Mouse (Mus musculus): ENCODE results near the gene Hdac7. TPM values are rescaled to one million over a fixed set of nuclear protein-coding genes. Genes with fewer than 3 reads are reported as not detected.

The Hdac7 gene
- polyA plus RNA-seq, 1 experiment from 2014 or later: 20.4 TPM

GRCm38 (mm10) chr15:97786412-97787112 is 57.7 kb downstream of the Hdac7 start:
- ATAC-seq (replicated peaks; ENCODE audit: insufficient number of reproducible peaks, insufficient read depth, low FRiP score, low read depth): no peak
- Histone ChIP-seq H3K9me3 (replicated peaks) (no peaks in the 10 kb centered on the region), H3K27me3 (no peaks in the 10 kb centered on the region), H3K27ac (no peak overlapping the region), H3K36me3 (peaks cover 7% of the 10 kb centered on the region; the same call in 1 of the 2 replicates), H3K4me3 (no peak overlapping the region), H3K4me2 (no peak overlapping the region), H3K9ac (no peak overlapping the region), H3K4me1 (replicated peaks) (peaks cover 53% of the 10 kb centered on the region)
- WGBS: 73% methylated on average over 10 of the region's 10 CpGs

- ATAC-seq (replicated peaks; ENCODE audit: insufficient number of reproducible peaks, insufficient read depth, low FRiP score, low read depth): peak; percentile 12; the same call in 1 of the 2 replicates
- Histone ChIP-seq H3K9ac (no peak overlapping the region), H3K4me1 (replicated peaks) (peaks cover 56% of the 10 kb centered on the region), H3K9me3 (replicated peaks) (no peaks in the 10 kb centered on the region), H3K36me3 (peaks cover under 1% of the 10 kb centered on the region; the same call in 1 of the 2 replicates), H3K4me3 (no peak overlapping the region), H3K27ac (0 out of 2 replicates have a peak overlapping the region, but pooled peaks have one; percentile 16), H3K27me3 (no peaks in the 10 kb centered on the region), H3K4me2 (peak overlapping the region; percentile 23; the same call in 1 of the 2 replicates)
- 63% methylated on average over 9 of the region's 9 CpGs for WGBS
Observed at GRCm38 (mm10) chr15:97785731-97786411, 58.4 kb downstream of the Hdac7 start.

- H3K4me3 ChIP-seq: peak overlapping the region; percentile 88
- H3K4me2 ChIP-seq: peak overlapping the region; percentile 93
- H3K27ac ChIP-seq: peak overlapping the region; percentile 69
- ATAC-seq (replicated peaks; ENCODE audit: insufficient number of reproducible peaks, insufficient read depth, low FRiP score, low read depth): peak; percentile 49
- peaks cover 54% of the 10 kb centered on the region for H3K4me1 ChIP-seq (replicated peaks)
- no peaks in the 10 kb centered on the region for H3K36me3 ChIP-seq
- no peaks in the 10 kb centered on the region for H3K27me3 ChIP-seq
- no peaks in the 10 kb centered on the region for H3K9me3 ChIP-seq (replicated peaks)
- H3K9ac ChIP-seq: peak overlapping the region; percentile 93
- 7% methylated on average over 45 of the region's 45 CpGs for WGBS
Observed at GRCm38 (mm10) chr15:97784561-97785161, 59.6 kb downstream of the Hdac7 start.

GRCm38 (mm10) chr15:97784092-97784559 is 60.2 kb downstream of the Hdac7 start:
- ATAC-seq (replicated peaks; ENCODE audit: insufficient number of reproducible peaks, insufficient read depth, low FRiP score, low read depth): peak; percentile 80
- H3K4me1 ChIP-seq (replicated peaks): peaks cover 54% of the 10 kb centered on the region

GRCm38 (mm10) chr15:97782749-97783105 is 61.6 kb downstream of the Hdac7 start:
- H3K36me3 ChIP-seq: no peaks in the 10 kb centered on the region
- ATAC-seq (replicated peaks; ENCODE audit: insufficient number of reproducible peaks, insufficient read depth, low FRiP score, low read depth): peak; percentile 29; the same call in 1 of the 2 replicates
- WGBS: 3% methylated on average over 9 of the region's 9 CpGs
- H3K27ac ChIP-seq: peak overlapping the region; percentile 58
- H3K4me2 ChIP-seq: peak overlapping the region; percentile 54
- peak overlapping the region; percentile 30 for H3K4me3 ChIP-seq
- no peaks in the 10 kb centered on the region for H3K27me3 ChIP-seq
- no peaks in the 10 kb centered on the region for H3K9me3 ChIP-seq (replicated peaks)
- H3K4me1 ChIP-seq (replicated peaks): peaks cover 51% of the 10 kb centered on the region
- peak overlapping the region; percentile 4; the same call in 1 of the 2 replicates for H3K9ac ChIP-seq

More at GRCm38 (mm10) chr15:97784092-97784559, 60.2 kb downstream of the Hdac7 start:
- 3% methylated on average over 35 of the region's 39 CpGs for WGBS
- Histone ChIP-seq H3K27me3 (no peaks in the 10 kb centered on the region), H3K9ac (peak overlapping the region; percentile 93), H3K4me3 (peak overlapping the region; percentile 88), H3K27ac (peak overlapping the region; percentile 69), H3K9me3 (replicated peaks) (no peaks in the 10 kb centered on the region), H3K36me3 (no peaks in the 10 kb centered on the region), H3K4me2 (peak overlapping the region; percentile 93)

GRCm38 (mm10) chr15:97781961-97782748 is 62.1 kb downstream of the Hdac7 start:
- no peaks in the 10 kb centered on the region for H3K9me3 ChIP-seq (replicated peaks)
- 13% methylated on average over 24 of the region's 24 CpGs for WGBS
- no peak for ATAC-seq (replicated peaks; ENCODE audit: insufficient number of reproducible peaks, insufficient read depth, low FRiP score, low read depth)
- no peaks in the 10 kb centered on the region for H3K36me3 ChIP-seq
- peak overlapping the region; percentile 54 for H3K4me2 ChIP-seq
- no peaks in the 10 kb centered on the region for H3K27me3 ChIP-seq
- peak overlapping the region; percentile 4; the same call in 1 of the 2 replicates for H3K9ac ChIP-seq
- H3K4me1 ChIP-seq (replicated peaks): peaks cover 50% of the 10 kb centered on the region
- peak overlapping the region; percentile 30 for H3K4me3 ChIP-seq
- peak overlapping the region; percentile 58 for H3K27ac ChIP-seq

- H3K4me3 ChIP-seq: no peak overlapping the region
- H3K9me3 ChIP-seq (replicated peaks): no peaks in the 10 kb centered on the region
- peak overlapping the region; percentile 9; the same call in 1 of the 2 replicates for H3K27ac ChIP-seq
- peaks cover 40% of the 10 kb centered on the region for H3K4me1 ChIP-seq (replicated peaks)
- no peak overlapping the region for H3K4me2 ChIP-seq
- 80% methylated on average over 12 of the region's 12 CpGs for WGBS
- H3K27me3 ChIP-seq: no peaks in the 10 kb centered on the region
- no peak for ATAC-seq (replicated peaks; ENCODE audit: insufficient number of reproducible peaks, insufficient read depth, low FRiP score, low read depth)
- H3K9ac ChIP-seq: no peak overlapping the region
- H3K36me3 ChIP-seq: no peaks in the 10 kb centered on the region
Observed at GRCm38 (mm10) chr15:97780611-97781031, 63.7 kb downstream of the Hdac7 start.

- 96% methylated on average over 1 of the region's 1 CpGs for WGBS
Observed at GRCm38 (mm10) chr15:97779576-97779975, 64.7 kb downstream of the Hdac7 start.

GRCm38 (mm10) chr15:97778311-97779098 is 65.8 kb downstream of the Hdac7 start, which contains the start of gene Slc48a1:
Gene Slc48a1 (plus strand): TSS chr15:97778520.
- no peaks in the 10 kb centered on the region for H3K27me3 ChIP-seq
- no peaks in the 10 kb centered on the region for H3K9me3 ChIP-seq (replicated peaks)
- H3K4me2 ChIP-seq: no peak within 1 kb of the TSS
- ATAC-seq (replicated peaks; ENCODE audit: insufficient number of reproducible peaks, insufficient read depth, low FRiP score, low read depth): no peak
- peaks cover 38% of the 10 kb centered on the region for H3K4me1 ChIP-seq (replicated peaks)
- H3K9ac ChIP-seq: no peak within 1 kb of the TSS
- WGBS: 60% methylated on average over 8 of the region's 8 CpGs
- H3K27ac ChIP-seq: peak within 1 kb of the TSS; percentile 61
- no peaks in the 10 kb centered on the region for H3K36me3 ChIP-seq
- H3K4me3 ChIP-seq: no peak within 1 kb of the TSS

More at GRCm38 (mm10) chr15:97779576-97779975, 64.7 kb downstream of the Hdac7 start:
- H3K4me1 ChIP-seq (replicated peaks): peaks cover 31% of the 10 kb centered on the region
- H3K9me3 ChIP-seq (replicated peaks): no peaks in the 10 kb centered on the region
- H3K36me3 ChIP-seq: no peaks in the 10 kb centered on the region
- H3K4me3 ChIP-seq: no peak overlapping the region
- no peak overlapping the region for H3K9ac ChIP-seq
- no peak for ATAC-seq (replicated peaks; ENCODE audit: insufficient number of reproducible peaks, insufficient read depth, low FRiP score, low read depth)
- H3K27ac ChIP-seq: no peak overlapping the region
- no peak overlapping the region for H3K4me2 ChIP-seq
- no peaks in the 10 kb centered on the region for H3K27me3 ChIP-seq

- peaks cover 41% of the 10 kb centered on the region for H3K4me1 ChIP-seq (replicated peaks)
- 77% methylated on average over 6 of the region's 6 CpGs for WGBS
Observed at GRCm38 (mm10) chr15:97776919-97777318, 67.4 kb downstream of the Hdac7 start.

More at GRCm38 (mm10) chr15:97776919-97777318, 67.4 kb downstream of the Hdac7 start:
- H3K36me3 ChIP-seq: no peaks in the 10 kb centered on the region
- H3K27me3 ChIP-seq: no peaks in the 10 kb centered on the region
- no peak overlapping the region for H3K4me2 ChIP-seq
- no peak overlapping the region for H3K4me3 ChIP-seq
- H3K27ac ChIP-seq: no peak overlapping the region
- no peak for ATAC-seq (replicated peaks; ENCODE audit: insufficient number of reproducible peaks, insufficient read depth, low FRiP score, low read depth)
- no peaks in the 10 kb centered on the region for H3K9me3 ChIP-seq (replicated peaks)
- H3K9ac ChIP-seq: no peak overlapping the region
